Mouse (Mus musculus): ENCODE measurements around the gene Mid2. TPM values are rescaled to one million over a fixed set of nuclear protein-coding genes. Genes with fewer than 3 reads are reported as not detected.
"Not testable (repeated sequence)": the region's sequence is repeated elsewhere in the genome, so short reads cannot be mapped to it uniquely, and the experiment has no call there.

Mid2 gene
- polyA plus RNA-seq, 1 experiment = 8.6 TPM

- DNase-seq = no peak
- no peak overlapping the region for H3K27ac ChIP-seq (ENCODE audit: insufficient read depth, low read depth, low read length)
- no peaks in the 10 kb centered on the region for H3K27me3 ChIP-seq (replicated peaks; ENCODE audit: control insufficient read depth, insufficient read depth, low read length)
- 76% methylated on average over 5 of the region's 5 CpGs for WGBS
- no peaks in the 10 kb centered on the region for H3K36me3 ChIP-seq (ENCODE audit: control insufficient read depth, insufficient read depth, low read length)
- no peak overlapping the region for H3K4me3 ChIP-seq (ENCODE audit: insufficient read depth, low read depth, low read length)
- no peaks in the 10 kb centered on the region for H3K4me1 ChIP-seq (ENCODE audit: control insufficient read depth, insufficient read depth, low read length)
- no peak for TF ChIP-seq POLR2A (IDR thresholded peaks at IDR 0.05; ENCODE audit: low read depth, low read length)
- TF ChIP-seq CTCF (conservative IDR thresholded peaks at IDR 0.05; ENCODE audit: insufficient read depth, insufficient read length, low read depth, low read length) = no peak
Measured at GRCm38 (mm10) chrX:140675444-140675843, 11.0 kb downstream of the Mid2 start.

- TF ChIP-seq POLR2A (IDR thresholded peaks at IDR 0.05; ENCODE audit: low read depth, low read length) (no peak), CTCF (conservative IDR thresholded peaks at IDR 0.05; ENCODE audit: insufficient read depth, insufficient read length, low read depth, low read length) (no peak)
- 73% methylated on average over 2 of the region's 2 CpGs for WGBS
- Histone ChIP-seq H3K4me1 (ENCODE audit: control insufficient read depth, insufficient read depth, low read length) (no peaks in the 10 kb centered on the region), H3K36me3 (ENCODE audit: control insufficient read depth, insufficient read depth, low read length) (no peaks in the 10 kb centered on the region), H3K27me3 (replicated peaks; ENCODE audit: control insufficient read depth, insufficient read depth, low read length) (no peaks in the 10 kb centered on the region), H3K4me3 (ENCODE audit: insufficient read depth, low read depth, low read length) (no peak overlapping the region), H3K27ac (ENCODE audit: insufficient read depth, low read depth, low read length) (0 out of 2 replicates have a peak overlapping the region, but pooled peaks have one; percentile 5)
- DNase-seq = peak; percentile 13
Measured at GRCm38 (mm10) chrX:140688335-140688734, 23.9 kb downstream of the Mid2 start.

- not testable (repeated sequence) for H3K36me3 ChIP-seq (ENCODE audit: control insufficient read depth, insufficient read depth, low read length); H3K27me3 ChIP-seq (replicated peaks; ENCODE audit: control insufficient read depth, insufficient read depth, low read length); H3K27ac ChIP-seq (ENCODE audit: insufficient read depth, low read depth, low read length); DNase-seq; H3K4me1 ChIP-seq (ENCODE audit: control insufficient read depth, insufficient read depth, low read length); H3K4me3 ChIP-seq (ENCODE audit: insufficient read depth, low read depth, low read length)
- 37% methylated on average over 6 of the region's 7 CpGs for WGBS
Measured at GRCm38 (mm10) chrX:140697872-140698463, 33.6 kb downstream of the Mid2 start.

- Histone ChIP-seq H3K4me1 (ENCODE audit: control insufficient read depth, insufficient read depth, low read length) (no peaks in the 10 kb centered on the region; the same call in 1 of the 2 replicates), H3K27me3 (replicated peaks; ENCODE audit: control insufficient read depth, insufficient read depth, low read length) (no peaks in the 10 kb centered on the region), H3K27ac (ENCODE audit: insufficient read depth, low read depth, low read length) (no peak overlapping the region), H3K4me3 (ENCODE audit: insufficient read depth, low read depth, low read length) (no peak overlapping the region), H3K36me3 (ENCODE audit: control insufficient read depth, insufficient read depth, low read length) (no peaks in the 10 kb centered on the region)
- no peak for DNase-seq
- WGBS = 94% methylated on average over 1 of the region's 1 CpGs
- TF ChIP-seq POLR2A (IDR thresholded peaks at IDR 0.05; ENCODE audit: low read depth, low read length) (no peak), CTCF (conservative IDR thresholded peaks at IDR 0.05; ENCODE audit: insufficient read depth, insufficient read length, low read depth, low read length) (no peak)
Measured at GRCm38 (mm10) chrX:140703224-140703623, 38.8 kb downstream of the Mid2 start.

GRCm38 (mm10) chrX:140706077-140706476 is 41.7 kb downstream of the Mid2 start:
- TF ChIP-seq CTCF (conservative IDR thresholded peaks at IDR 0.05; ENCODE audit: insufficient read depth, insufficient read length, low read depth, low read length) = no peak
- no peak for TF ChIP-seq POLR2A (IDR thresholded peaks at IDR 0.05; ENCODE audit: low read depth, low read length)
- no peak for DNase-seq
- H3K36me3 ChIP-seq (ENCODE audit: control insufficient read depth, insufficient read depth, low read length) = no peaks in the 10 kb centered on the region
- H3K4me3 ChIP-seq (ENCODE audit: insufficient read depth, low read depth, low read length) = no peak overlapping the region
- H3K27me3 ChIP-seq (replicated peaks; ENCODE audit: control insufficient read depth, insufficient read depth, low read length) = no peaks in the 10 kb centered on the region
- no peaks in the 10 kb centered on the region for H3K4me1 ChIP-seq (ENCODE audit: control insufficient read depth, insufficient read depth, low read length)
- no peak overlapping the region for H3K27ac ChIP-seq (ENCODE audit: insufficient read depth, low read depth, low read length)
- 63% methylated on average over 4 of the region's 4 CpGs for WGBS

GRCm38 (mm10) chrX:140722400-140722799 is 58.0 kb downstream of the Mid2 start:
- TF ChIP-seq POLR2A (IDR thresholded peaks at IDR 0.05; ENCODE audit: low read depth, low read length) (no peak), CTCF (conservative IDR thresholded peaks at IDR 0.05; ENCODE audit: insufficient read depth, insufficient read length, low read depth, low read length) (no peak)
- H3K27me3 ChIP-seq (replicated peaks; ENCODE audit: control insufficient read depth, insufficient read depth, low read length) = no peaks in the 10 kb centered on the region; the same call in 1 of the 2 replicates
- H3K4me3 ChIP-seq (ENCODE audit: insufficient read depth, low read depth, low read length) = no peak overlapping the region
- no peaks in the 10 kb centered on the region for H3K36me3 ChIP-seq (ENCODE audit: control insufficient read depth, insufficient read depth, low read length)
- WGBS = 56% methylated on average over 4 of the region's 4 CpGs
- no peaks in the 10 kb centered on the region for H3K4me1 ChIP-seq (ENCODE audit: control insufficient read depth, insufficient read depth, low read length)
- DNase-seq = peak; percentile 51
- H3K27ac ChIP-seq (ENCODE audit: insufficient read depth, low read depth, low read length) = no peak overlapping the region

- Histone ChIP-seq H3K4me3 (ENCODE audit: insufficient read depth, low read depth, low read length) (no peak overlapping the region), H3K4me1 (ENCODE audit: control insufficient read depth, insufficient read depth, low read length) (peaks cover 5% of the 10 kb centered on the region; the same call in 1 of the 2 replicates), H3K27me3 (replicated peaks; ENCODE audit: control insufficient read depth, insufficient read depth, low read length) (no peaks in the 10 kb centered on the region), H3K36me3 (ENCODE audit: control insufficient read depth, insufficient read depth, low read length) (no peaks in the 10 kb centered on the region), H3K27ac (ENCODE audit: insufficient read depth, low read depth, low read length) (peak overlapping the region; percentile 89)
- TF ChIP-seq CTCF (conservative IDR thresholded peaks at IDR 0.05; ENCODE audit: insufficient read depth, insufficient read length, low read depth, low read length) (no peak), POLR2A (IDR thresholded peaks at IDR 0.05; ENCODE audit: low read depth, low read length) (no peak)
- DNase-seq = peak; percentile 53
Measured at GRCm38 (mm10) chrX:140738986-140739385, 74.6 kb downstream of the Mid2 start.
